Mouse (Mus musculus) CH12.LX (cell line): ENCODE data around the gene March8. TPM values are rescaled to one million over a fixed set of nuclear protein-coding genes. Genes with fewer than 3 reads are reported as not detected.

Experiments used
- DNase-seq: peaks from one replicate; pipeline ENCODE4 v3.0.0-alpha.2; 2013; ENCODE audit errors: extremely low read depth
- H3K27ac ChIP-seq: 2 replicates; pipeline ENCODE4 v1.5.1; 2012; ENCODE audit warnings: low read depth, mild to moderate bottlenecking, control low read depth, moderate library complexity; ENCODE audit not compliant: insufficient read depth
- H3K27me3 ChIP-seq: replicated peaks from 2 replicates; pipeline ENCODE3; 2012; ENCODE audit warnings: inconsistent platforms
- H3K36me3 ChIP-seq, 2 experiments: replicated peaks in 1 of 2; 2 replicates each; pipeline versions ENCODE3 to v1.6.1; 2012; ENCODE audit warnings: inconsistent platforms in 1 of 2, low read length in 1 of 2, mild to moderate bottlenecking in 1 of 2, mixed read lengths in 1 of 2, moderate library complexity in 1 of 2; ENCODE audit not compliant: control insufficient read depth in 1 of 2, insufficient read depth in 1 of 2
- H3K4me1 ChIP-seq, 2 experiments: 2 replicates each; pipeline ENCODE4 v1.6.1; 2012; ENCODE audit warnings: inconsistent platforms in 1 of 2, moderate library complexity in 1 of 2; ENCODE audit not compliant: insufficient read depth in 2 of 2, control insufficient read depth in 1 of 2
- H3K4me2 ChIP-seq: 2 replicates; pipeline ENCODE4 v1.6.1; 2012; ENCODE audit warnings: low read depth, mild to moderate bottlenecking, control low read depth; ENCODE audit not compliant: poor library complexity, insufficient read depth, severe bottlenecking
- H3K4me3 ChIP-seq, 3 experiments: fragments of 150-350 bp in 1 of 3; sonication (generic) in 1 of 3; replicated peaks in 1 of 3; 2 replicates each; pipeline versions ENCODE3 to v1.5.1; 2011 to 2012; ENCODE audit warnings: low read depth in 2 of 3, low read length in 2 of 3, mild to moderate bottlenecking in 2 of 3, moderate library complexity in 2 of 3, control low read depth in 1 of 3, improper control_type of control experiment in 1 of 3, inconsistent platforms in 1 of 3, mixed read lengths in 1 of 3; ENCODE audit not compliant: poor library complexity in 1 of 3
- H3K79me2 ChIP-seq: replicated peaks from 2 replicates; pipeline ENCODE4 v1.6.1; 2012; ENCODE audit warnings: mild to moderate bottlenecking, moderate library complexity; ENCODE audit not compliant: control insufficient read depth, poor library complexity, insufficient read depth, severe bottlenecking; ENCODE audit errors: extremely low read depth
- H3K9ac ChIP-seq: 2 replicates; pipeline ENCODE4 v1.6.1; 2012; ENCODE audit warnings: low read depth, mild to moderate bottlenecking, control low read depth, moderate library complexity; ENCODE audit not compliant: insufficient read depth
- H3K9me3 ChIP-seq: replicated peaks from 2 replicates; pipeline ENCODE3; 2012; ENCODE audit warnings: low read length, inconsistent platforms, mixed read lengths
- BHLHE40 ChIP-seq: IDR thresholded peaks from 2 replicates; pipeline ENCODE4 v1.6.1; 2011; ENCODE audit warnings: mild to moderate bottlenecking, low read depth, low read length, improper control_type of control experiment
- CHD1 ChIP-seq: IDR thresholded peaks from 2 replicates; pipeline ENCODE4 v1.6.1; 2012; ENCODE audit warnings: low read depth, low read length, improper control_type of control experiment, inconsistent platforms
- CTCF ChIP-seq, 2 experiments: IDR thresholded peaks in 1 of 2; conservative IDR thresholded peaks in 1 of 2; 2 replicates each; pipeline ENCODE4 v1.5.1; 2011 to 2012; ENCODE audit warnings: low read depth in 2 of 2, low read length in 2 of 2, improper control_type of control experiment in 1 of 2, inconsistent platforms in 1 of 2, mild to moderate bottlenecking in 1 of 2, moderate library complexity in 1 of 2
- E2F4 ChIP-seq: IDR thresholded peaks from 2 replicates; pipeline ENCODE4 v1.6.1; 2011; ENCODE audit warnings: low read depth, low read length, improper control_type of control experiment; ENCODE audit not compliant: insufficient replicate concordance
- ELF1 ChIP-seq: IDR thresholded peaks from 2 replicates; pipeline ENCODE4 v1.6.1; 2014; ENCODE audit warnings: low read depth, mild to moderate bottlenecking, inconsistent platforms, low read length, improper control_type of control experiment
- ETS1 ChIP-seq: conservative IDR thresholded peaks from 2 replicates; pipeline ENCODE4 v1.6.1; 2012; ENCODE audit warnings: low read depth, mild to moderate bottlenecking, inconsistent platforms, low read length, improper control_type of control experiment, moderate library complexity
- GABPA ChIP-seq: IDR thresholded peaks from 2 replicates; pipeline ENCODE4 v1.6.1; 2012; ENCODE audit warnings: low read depth, low read length, improper control_type of control experiment, inconsistent platforms; ENCODE audit not compliant: insufficient replicate concordance
- HCFC1 ChIP-seq: IDR thresholded peaks from 2 replicates; pipeline ENCODE4 v1.6.1; 2012; ENCODE audit warnings: low read depth, mild to moderate bottlenecking, inconsistent platforms, low read length, improper control_type of control experiment
- JUN ChIP-seq: IDR thresholded peaks from 2 replicates; pipeline ENCODE4 v1.6.1; 2011; ENCODE audit warnings: low read depth, mild to moderate bottlenecking, low read length, improper control_type of control experiment, moderate library complexity; ENCODE audit not compliant: insufficient read depth
- MAX ChIP-seq: IDR thresholded peaks from 2 replicates; pipeline ENCODE4 v1.6.1; 2011; ENCODE audit warnings: low read length, improper control_type of control experiment
- MEF2A ChIP-seq: IDR thresholded peaks from 2 replicates; pipeline ENCODE4 v1.6.1; 2014; ENCODE audit warnings: low read depth, mild to moderate bottlenecking, inconsistent platforms, low read length, improper control_type of control experiment, borderline replicate concordance
- NELFE ChIP-seq: IDR thresholded peaks from 2 replicates; pipeline ENCODE4 v1.6.1; 2011; ENCODE audit warnings: low read depth, low read length, improper control_type of control experiment
- NRF1 ChIP-seq: IDR thresholded peaks from 2 replicates; pipeline ENCODE4 v1.6.1; 2014; ENCODE audit warnings: low read depth, mild to moderate bottlenecking, inconsistent platforms, low read length, improper control_type of control experiment, moderate library complexity
- PAX5 ChIP-seq: IDR thresholded peaks from 2 replicates; pipeline ENCODE4 v1.6.1; 2012; ENCODE audit warnings: low read length, inconsistent platforms, mixed read lengths
- POLR2A ChIP-seq: IDR thresholded peaks from 2 replicates; pipeline ENCODE4 v1.6.1; 2011; ENCODE audit warnings: low read depth, mild to moderate bottlenecking, improper control_type of control experiment, low read length
- POLR2AphosphoS2 ChIP-seq: IDR thresholded peaks from 2 replicates; pipeline ENCODE4 v1.6.1; 2011; ENCODE audit warnings: low read depth, low read length, improper control_type of control experiment
- RAD21 ChIP-seq: IDR thresholded peaks from 2 replicates; pipeline ENCODE4 v1.6.1; 2011; ENCODE audit warnings: low read depth, mild to moderate bottlenecking, low read length, improper control_type of control experiment, moderate library complexity
- RCOR1 ChIP-seq: conservative IDR thresholded peaks from 2 replicates; pipeline ENCODE4 v1.6.1; 2012; ENCODE audit warnings: low read depth, mild to moderate bottlenecking, inconsistent platforms, low read length, improper control_type of control experiment
- SIN3A ChIP-seq: IDR thresholded peaks from 2 replicates; pipeline ENCODE4 v1.6.1; 2012; ENCODE audit warnings: low read length, improper control_type of control experiment, inconsistent platforms
- SMC3 ChIP-seq: IDR thresholded peaks from 2 replicates; pipeline ENCODE4 v1.6.1; 2011; ENCODE audit warnings: low read depth, low read length, improper control_type of control experiment
- TBP ChIP-seq: conservative IDR thresholded peaks from 2 replicates; pipeline ENCODE4 v1.6.1; 2011; ENCODE audit warnings: low read depth, low read length, improper control_type of control experiment
- USF1 ChIP-seq: IDR thresholded peaks from 2 replicates; pipeline ENCODE4 v1.6.1; 2014; ENCODE audit warnings: low read depth, mild to moderate bottlenecking, inconsistent platforms, low read length, improper control_type of control experiment
- USF2 ChIP-seq: conservative IDR thresholded peaks from 2 replicates; pipeline ENCODE4 v1.6.1; 2011; ENCODE audit warnings: low read depth, low read length, improper control_type of control experiment
- ZC3H11A ChIP-seq: IDR thresholded peaks from 2 replicates; pipeline ENCODE4 v1.6.1; 2012; ENCODE audit warnings: low read depth, mild to moderate bottlenecking, inconsistent platforms, low read length, improper control_type of control experiment
- ZKSCAN1 ChIP-seq: IDR thresholded peaks from 2 replicates; pipeline ENCODE4 v1.6.1; 2012; ENCODE audit warnings: low read depth, inconsistent platforms, low read length, improper control_type of control experiment, borderline replicate concordance
- ZMIZ1 ChIP-seq: IDR thresholded peaks from 2 replicates; pipeline ENCODE4 v1.6.1; 2012; ENCODE audit warnings: low read depth, mild to moderate bottlenecking, inconsistent platforms, low read length, improper control_type of control experiment
- ZNF384 ChIP-seq: IDR thresholded peaks from 2 replicates; pipeline ENCODE4 v1.6.1; 2012; ENCODE audit warnings: low read depth, low read length, improper control_type of control experiment, inconsistent platforms
- dilution Hi-C: fragments of 300-500 bp; cut with MboI; formaldehyde crosslinking; loops from 2 replicates; pipeline ENCODE4 v1.14.3; 2020; ENCODE audit warnings: low sequenced_read_pairs; ENCODE audit not compliant: extremely low pct_unique_long_range_greater_than_20kb, extremely low pct_ligation_motif_present
- in situ Hi-C: fragments of 300-500 bp; cut with MboI; formaldehyde crosslinking; loops from 3 replicates; pipeline ENCODE4 v1.14.3; 2019; ENCODE audit warnings: low sequenced_read_pairs, low pct_ligation_motif_present, low pct_unique_long_range_greater_than_20kb, mixed read lengths
- polyA plus RNA-seq: library from polyadenylated mRNA; unstranded; fragments of >175 nt; gene quantifications from 2 replicates; pipeline ENCODE4 v1.2.1, GENCODE M21; 2012; ENCODE audit warnings: low read depth; ENCODE audit not compliant: insufficient read length
- total RNA-seq, 2 experiments: library from RNA; depleted of rRNA; stranded (reverse); fragments of 300-350 nt in 1 of 2; fragments of >200 nt in 1 of 2; gene quantifications; 2 replicates each; pipeline ENCODE4 v1.2.3; 2012 to 2014

March8 gene
- total and polyA plus RNA-seq, 3 experiments, result 4.9 to 7.8 (median 4.9) TPM

- no peak for TF ChIP-seq POLR2A
- no peak for TF ChIP-seq ETS1
- no peak for TF ChIP-seq MAX
- TF ChIP-seq CTCF (conservative IDR thresholded peaks at IDR 0.05 in 1 of 2, IDR thresholded peaks at IDR 0.05 in 1 of 2; ENCODE audit: low read depth in 2 of 2, low read length in 2 of 2), result no peak
- no peak for TF ChIP-seq BHLHE40
- no peak for TF ChIP-seq RAD21
- TF ChIP-seq CHD1, result no peak
- no peak for TF ChIP-seq NRF1
- no peak for TF ChIP-seq HCFC1
- TF ChIP-seq ZMIZ1, result no peak
- TF ChIP-seq SMC3, result no peak
- TF ChIP-seq POLR2AphosphoS2, result no peak
- TF ChIP-seq JUN, result no peak
- no peak for TF ChIP-seq USF1
- no peak for TF ChIP-seq GABPA
- H3K9me3 ChIP-seq, result no peaks in the 10 kb centered on the region
- H3K36me3 ChIP-seq, result no peaks in the 10 kb centered on the region
- no peak for DNase-seq
- in situ Hi-C loops, result loop anchor here (25.0 kb wide), 2 partner anchors 206 to 406 kb away; partner anchors contain the start of gene Washc2
- dilution Hi-C loops, result no loop called here
- H3K9ac ChIP-seq, result no peak overlapping the region
- no peak overlapping the region for H3K27ac ChIP-seq
- no peak overlapping the region for H3K4me2 ChIP-seq
- H3K27me3 ChIP-seq, result no peaks in the 10 kb centered on the region
- H3K4me1 ChIP-seq, result peaks cover 2 to 14% of the 10 kb centered on the region in 2 experiments; a peak in 2 of 4 replicates
- H3K79me2 ChIP-seq, result no peaks in the 10 kb centered on the region
- H3K4me3 ChIP-seq, result no peak overlapping the region
Observed at GRCm38 (mm10) chr6:116418487-116418886, 80.7 kb downstream of the March8 start.

DNA sequence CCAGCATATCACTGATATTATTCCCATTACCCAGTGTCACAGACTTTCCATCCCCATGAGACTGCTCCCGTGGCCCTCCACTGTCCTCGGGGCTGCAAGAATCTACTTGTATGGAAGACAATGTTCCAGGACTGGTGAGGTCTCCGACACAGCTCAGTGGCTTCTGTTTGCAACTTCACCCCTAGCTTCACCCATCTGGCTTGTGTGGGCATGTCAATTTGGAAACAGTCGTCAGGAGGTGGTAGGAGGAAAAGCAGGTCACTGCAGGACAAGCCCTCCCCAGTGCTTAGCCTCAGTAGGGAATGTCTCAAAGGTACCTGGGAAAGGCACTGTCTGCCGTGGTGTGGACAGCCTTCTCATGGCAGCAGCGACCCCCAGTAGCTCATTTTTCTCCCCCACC lies 81.9 kb downstream of the March8 start:
- dilution Hi-C loops (no loop called here), in situ Hi-C loops (loop anchor here (10.0 to 25.0 kb wide), 3 partner anchors 145 to 407 kb away; partner anchors contain the start of gene Washc2)
- no peaks in the 10 kb centered on the region for H3K27me3 ChIP-seq
- H3K4me2 ChIP-seq, result no peak overlapping the region
- no peaks in the 10 kb centered on the region for H3K9me3 ChIP-seq
- H3K9ac ChIP-seq, result no peak overlapping the region
- DNase-seq, result no peak
- H3K36me3 ChIP-seq, result no peaks in the 10 kb centered on the region
- H3K4me1 ChIP-seq, result peaks cover 2 to 14% of the 10 kb centered on the region in 2 experiments; a peak in 2 of 4 replicates
- TF ChIP-seq MEF2A (no peak), ZC3H11A (no peak), RCOR1 (no peak), CHD1 (no peak), HCFC1 (no peak), NELFE (no peak), ELF1 (no peak), RAD21 (no peak), ZMIZ1 (no peak), GABPA (no peak), NRF1 (no peak), SIN3A (no peak), ZNF384 (no peak), PAX5 (no peak), ZKSCAN1 (no peak), E2F4 (no peak), SMC3 (no peak), USF2 (no peak), TBP (no peak), BHLHE40 (no peak)
- H3K27ac ChIP-seq, result no peak overlapping the region
- no peak overlapping the region for H3K4me3 ChIP-seq
- no peaks in the 10 kb centered on the region for H3K79me2 ChIP-seq
